Mouse (Mus musculus): Measurements from ENCODE around the gene Gnptab. TPM values are rescaled to one million over a fixed set of nuclear protein-coding genes. Genes with fewer than 3 reads are reported as not detected.
"Not testable (repeated sequence)": the region's sequence is repeated elsewhere in the genome, so short reads cannot be mapped to it uniquely, and the experiment has no call there.

Gene Gnptab
- 10 to 100 TPM; 31.1 to 36.3 TPM for total RNA-seq (2021)
- polyA plus RNA-seq (2012; rRNA removed), result 4.6 and 4.7 TPM in 2 replicates
- long read RNA-seq, full-length matches to known transcripts, result 2 of 6 reads
- long read RNA-seq, partial matches to known transcripts, result 1 of 6 reads
- long read RNA-seq, other reads (novel, unspliced or antisense), result 3 of 6 reads

- peak; percentile 94 for DNase-seq
Observed at GRCm38 (mm10) chr10:88379013-88379885, at the start of gene Gnptab, which contains the start of gene Dram1. TSS of gene Gnptab (plus strand) at chr10:88379132. TSS of gene Dram1 (minus strand) at chr10:88379080.

- DNase-seq, result no peak
Observed at GRCm38 (mm10) chr10:88330695-88331094, 48.2 kb upstream of the Gnptab start.

- no peak for DNase-seq
Observed at GRCm38 (mm10) chr10:88340660-88341059, 38.3 kb upstream of the Gnptab start.

- no peak for DNase-seq
Observed at GRCm38 (mm10) chr10:88341368-88341767, 37.6 kb upstream of the Gnptab start.

- no peak for DNase-seq
Observed at GRCm38 (mm10) chr10:88345899-88346401, 33.0 kb upstream of the Gnptab start.

- no peak for DNase-seq
Observed at GRCm38 (mm10) chr10:88346454-88347245, 32.3 kb upstream of the Gnptab start.

- no peak for DNase-seq
Observed at GRCm38 (mm10) chr10:88349800-88350199, 29.1 kb upstream of the Gnptab start.

- no peak for DNase-seq
Observed at GRCm38 (mm10) chr10:88350687-88351086, 28.2 kb upstream of the Gnptab start.

- no peak for DNase-seq
Observed at GRCm38 (mm10) chr10:88351411-88352103, 27.4 kb upstream of the Gnptab start.

- no peak for DNase-seq
Observed at GRCm38 (mm10) chr10:88352549-88352948, 26.4 kb upstream of the Gnptab start.

GRCm38 (mm10) chr10:88354599-88354998 is 24.3 kb upstream of the Gnptab start:
- DNase-seq, result no peak

- no peak for DNase-seq
Observed at GRCm38 (mm10) chr10:88356114-88356982, 22.6 kb upstream of the Gnptab start.

GRCm38 (mm10) chr10:88356983-88357559 is 21.9 kb upstream of the Gnptab start:
- peak; percentile 90 for DNase-seq

GRCm38 (mm10) chr10:88362218-88362617 is 16.7 kb upstream of the Gnptab start:
- DNase-seq, result no peak

- no peak for DNase-seq
Observed at GRCm38 (mm10) chr10:88364221-88364620, 14.7 kb upstream of the Gnptab start.

- DNase-seq, result no peak
Observed at GRCm38 (mm10) chr10:88369233-88369632, 9.7 kb upstream of the Gnptab start.

GRCm38 (mm10) chr10:88371793-88372192 is 7.1 kb upstream of the Gnptab start:
- DNase-seq, result no peak

GRCm38 (mm10) chr10:88372436-88372835 is 6.5 kb upstream of the Gnptab start:
- no peak for DNase-seq

GRCm38 (mm10) chr10:88372945-88373344 is 6.0 kb upstream of the Gnptab start:
- not testable (repeated sequence) for DNase-seq

GRCm38 (mm10) chr10:88374984-88375383 is 3.9 kb upstream of the Gnptab start:
- no peak for DNase-seq

Measured in adrenal gland, adult 2 months (tissue).